Mouse (Mus musculus) lung, adult 2 months (tissue): Measurements from ENCODE around the gene D7Ertd443e.

Experiments used
- CTCF ChIP-seq: fragments of 200-500 bp; IDR thresholded peaks from 2 replicates; pipeline ENCODE4 v1.5.1; 2011; ENCODE audit warnings: mild to moderate bottlenecking, low read length, control low read depth; ENCODE audit not compliant: insufficient read depth
- POLR2A ChIP-seq: fragments of 200-500 bp; IDR thresholded peaks from 2 replicates; pipeline ENCODE4 v1.6.1; 2011; ENCODE audit warnings: low read depth, mild to moderate bottlenecking, control low read depth, low read length, borderline replicate concordance; ENCODE audit errors: extremely low read depth

- no peak for TF ChIP-seq CTCF
- no peak for TF ChIP-seq POLR2A
These were observed 160.5 kb downstream of the D7Ertd443e start for GRCm38 (mm10) chr7:134224741-134225612.
